Mouse (Mus musculus) cerebellum, adult 2 months (tissue): ENCODE measurements at regions not wholly inside any gene's neighbourhood (a gene's known extent, or its start where the extent isn't known, plus 50 kb on each side); places are given as distances from the start of the nearest gene placed in this dataset.

Source experiments
- CTCF ChIP-seq: fragments of 200-500 bp; IDR thresholded peaks from 2 replicates; pipeline ENCODE4 v1.5.1; 2011; ENCODE audit warnings: low read depth, mild to moderate bottlenecking, control low read depth, low read length, moderate library complexity, borderline replicate concordance; ENCODE audit not compliant: insufficient read depth
- POLR2A ChIP-seq: fragments of 200-500 bp; IDR thresholded peaks from 2 replicates; pipeline ENCODE4 v1.6.1; 2011; ENCODE audit warnings: low read length, control low read depth, borderline replicate concordance; ENCODE audit not compliant: insufficient read depth

DNA sequence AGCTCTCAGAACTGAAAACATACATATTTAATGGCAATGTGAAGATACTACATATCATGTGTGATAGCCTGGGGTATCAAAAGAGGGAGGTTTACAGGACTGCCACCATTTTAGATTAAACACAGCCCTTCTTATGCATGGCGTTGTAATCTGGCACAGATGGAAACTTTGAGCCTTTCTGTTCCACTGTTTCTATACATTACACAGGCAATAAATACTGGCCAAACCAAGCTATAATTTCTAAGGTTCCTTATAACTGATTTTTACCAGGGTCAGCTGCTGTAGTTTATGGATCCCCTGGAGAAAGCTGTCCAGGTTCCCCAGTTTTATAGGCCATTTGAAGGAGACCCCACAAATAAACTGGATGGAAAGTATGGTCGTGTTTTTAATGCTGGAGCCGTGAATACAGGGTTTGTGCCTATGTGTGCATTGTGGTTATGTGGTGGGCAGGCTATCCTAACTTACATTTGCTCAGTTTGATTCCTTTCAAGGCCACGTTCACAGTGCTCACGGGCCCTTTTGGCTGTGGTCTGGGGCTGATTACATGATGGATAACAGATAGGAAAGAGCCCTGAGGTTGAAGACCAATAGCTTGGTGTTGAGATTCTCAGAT is 341.7 kb downstream of the Cmpk2 start:
- TF ChIP-seq CTCF (no peak), POLR2A (no peak)
